Mouse (Mus musculus): ENCODE results near the gene Chmp2b. TPM values are rescaled to one million over a fixed set of nuclear protein-coding genes. Genes with fewer than 3 reads are reported as not detected.

The Chmp2b gene
- polyA plus RNA-seq, 1 experiment from 2014 or later, result 63.3 TPM

DNA sequence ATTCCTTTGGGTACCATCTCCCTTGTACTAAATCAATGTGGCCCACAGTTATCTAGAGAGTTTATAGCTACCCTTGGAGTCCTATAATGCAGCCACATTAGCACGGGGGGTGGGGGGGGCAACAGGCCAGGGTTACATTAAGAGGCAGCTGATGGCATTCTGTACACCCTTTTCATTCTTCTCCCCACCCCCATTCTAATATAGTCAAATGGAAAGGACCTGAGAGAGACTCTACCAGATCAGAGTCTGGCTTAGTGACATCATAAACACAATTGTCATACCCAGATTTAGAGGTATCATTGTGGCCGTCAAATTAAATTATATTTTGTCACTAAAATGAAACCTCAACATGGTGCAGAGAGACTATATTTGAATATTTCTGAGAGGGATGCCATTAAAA is 36.5 kb downstream of the Chmp2b start:
- Histone ChIP-seq H3K36me3 (no peaks in the 10 kb centered on the region), H3K9ac (no peak overlapping the region), H3K27ac (ENCODE audit: poor library complexity, severe bottlenecking) (no peak overlapping the region), H3K4me2 (no peak overlapping the region), H3K9me3 (replicated peaks) (no peaks in the 10 kb centered on the region), H3K4me3 (no peak overlapping the region), H3K27me3 (replicated peaks) (no peaks in the 10 kb centered on the region), H3K4me1 (replicated peaks) (no peaks in the 10 kb centered on the region)
- no peak for ATAC-seq (ENCODE audit: insufficient number of reproducible peaks, low FRiP score)
- 83% methylated on average over 2 of the region's 2 CpGs for WGBS

DNA sequence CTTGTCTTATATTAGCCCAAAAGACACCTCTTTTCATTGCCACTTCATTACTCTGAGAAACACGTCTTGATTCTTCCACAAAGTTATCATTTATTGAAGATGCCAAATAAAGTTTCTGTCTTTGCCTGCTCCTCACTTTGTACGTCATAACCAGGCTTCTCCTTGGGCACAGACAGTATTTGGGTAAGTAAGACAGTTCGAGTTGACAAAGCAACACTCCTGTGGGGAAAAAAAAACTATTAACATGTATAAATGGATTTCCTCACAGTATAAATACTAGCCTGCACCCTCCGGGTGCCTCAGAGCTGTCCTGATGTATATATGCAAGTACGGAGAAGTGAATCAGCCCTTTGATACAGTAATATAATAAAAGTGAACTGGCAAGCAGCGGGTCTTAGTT is 42.3 kb downstream of the Chmp2b start, which contains the start of gene Pou1f1:
TSS of gene Pou1f1 (plus strand) at position 301 of the 400 bp plus-strand sequence.
- no peaks in the 10 kb centered on the region for H3K27me3 ChIP-seq (replicated peaks)
- ATAC-seq (ENCODE audit: insufficient number of reproducible peaks, low FRiP score), result no peak
- H3K27ac ChIP-seq (ENCODE audit: poor library complexity, severe bottlenecking), result no peak within 1 kb of the TSS
- no peak within 1 kb of the TSS for H3K9ac ChIP-seq
- no peaks in the 10 kb centered on the region for H3K9me3 ChIP-seq (replicated peaks)
- WGBS, result 74% methylated on average over 6 of the region's 6 CpGs
- no peaks in the 10 kb centered on the region for H3K4me1 ChIP-seq (replicated peaks)
- H3K4me3 ChIP-seq, result no peak within 1 kb of the TSS
- H3K4me2 ChIP-seq, result no peak within 1 kb of the TSS
- no peaks in the 10 kb centered on the region for H3K36me3 ChIP-seq

- no peak for ATAC-seq (ENCODE audit: insufficient number of reproducible peaks, low FRiP score)
- Histone ChIP-seq H3K4me1 (replicated peaks) (no peaks in the 10 kb centered on the region), H3K27me3 (replicated peaks) (no peaks in the 10 kb centered on the region), H3K27ac (ENCODE audit: poor library complexity, severe bottlenecking) (no peak overlapping the region), H3K9me3 (replicated peaks) (no peaks in the 10 kb centered on the region), H3K9ac (no peak overlapping the region), H3K36me3 (no peaks in the 10 kb centered on the region), H3K4me3 (no peak overlapping the region), H3K4me2 (no peak overlapping the region)
- WGBS, result 70% methylated on average over 7 of the region's 7 CpGs
These were observed 48.3 kb downstream of the Chmp2b start for GRCm38 (mm10) chr16:65514223-65514622.

- H3K27me3 ChIP-seq (replicated peaks), result no peaks in the 10 kb centered on the region
- no peak overlapping the region for H3K4me2 ChIP-seq
- H3K27ac ChIP-seq (ENCODE audit: poor library complexity, severe bottlenecking), result no peak overlapping the region
- no peak for ATAC-seq (ENCODE audit: insufficient number of reproducible peaks, low FRiP score)
- H3K9ac ChIP-seq, result no peak overlapping the region
- H3K4me1 ChIP-seq (replicated peaks), result no peaks in the 10 kb centered on the region
- H3K4me3 ChIP-seq, result no peak overlapping the region
- no peaks in the 10 kb centered on the region for H3K9me3 ChIP-seq (replicated peaks)
- H3K36me3 ChIP-seq, result no peaks in the 10 kb centered on the region
- 44% methylated on average over 2 of the region's 2 CpGs for WGBS
These were observed 65.5 kb downstream of the Chmp2b start for GRCm38 (mm10) chr16:65497049-65497448.

DNA sequence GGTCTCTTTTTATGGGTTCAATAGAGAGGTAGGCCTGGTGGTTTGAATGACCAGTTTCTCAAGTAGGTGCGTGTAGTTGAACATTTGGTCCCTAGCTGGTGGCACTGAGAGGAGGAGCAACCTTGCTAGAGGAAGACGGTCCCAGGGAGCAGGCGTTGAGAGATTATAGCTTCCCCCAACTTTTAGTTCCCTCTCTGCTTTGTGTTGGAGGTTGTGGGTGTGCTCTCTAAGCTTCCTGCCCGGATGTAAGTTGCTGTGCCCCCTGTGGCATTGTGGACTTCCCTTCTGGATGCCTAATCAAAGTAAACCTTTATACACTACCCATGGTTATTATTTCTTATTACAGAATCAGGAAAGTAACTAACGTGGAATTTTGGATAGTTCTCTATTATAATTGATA is 66.5 kb downstream of the Chmp2b start:
- no peak overlapping the region for H3K27ac ChIP-seq (ENCODE audit: poor library complexity, severe bottlenecking)
- H3K4me2 ChIP-seq, result no peak overlapping the region
- H3K9ac ChIP-seq, result no peak overlapping the region
- no peaks in the 10 kb centered on the region for H3K27me3 ChIP-seq (replicated peaks)
- no peak for ATAC-seq (ENCODE audit: insufficient number of reproducible peaks, low FRiP score)
- H3K4me3 ChIP-seq, result no peak overlapping the region
- H3K4me1 ChIP-seq (replicated peaks), result no peaks in the 10 kb centered on the region
- no peaks in the 10 kb centered on the region for H3K9me3 ChIP-seq (replicated peaks)
- no peaks in the 10 kb centered on the region for H3K36me3 ChIP-seq
- 66% methylated on average over 5 of the region's 5 CpGs for WGBS

Other genes starting within 250 kb of the Chmp2b start
- gene Pou1f1, start 42.2 kb downstream of the Chmp2b start, polyA plus RNA-seq (2016; fragmentation: Nextera tagmentation; extraction: Ambion mirVana), result not detected in 2 replicates

Data from heart, embryonic 12.5 days (tissue).